Mouse (Mus musculus): Measurements from ENCODE around the gene Cygb. TPM values are rescaled to one million over a fixed set of nuclear protein-coding genes. Genes with fewer than 3 reads are reported as not detected.
A peak's percentile ranks its signal among the peaks of the same experiment; 100 is the strongest.
"Not testable (repeated sequence)": the region's sequence is repeated elsewhere in the genome, so short reads cannot be mapped to it uniquely, and the experiment has no call there.

Gene Cygb
- total RNA-seq, 2 experiments from 2014 or later, result 40.8 to 44.7 TPM

DNA sequence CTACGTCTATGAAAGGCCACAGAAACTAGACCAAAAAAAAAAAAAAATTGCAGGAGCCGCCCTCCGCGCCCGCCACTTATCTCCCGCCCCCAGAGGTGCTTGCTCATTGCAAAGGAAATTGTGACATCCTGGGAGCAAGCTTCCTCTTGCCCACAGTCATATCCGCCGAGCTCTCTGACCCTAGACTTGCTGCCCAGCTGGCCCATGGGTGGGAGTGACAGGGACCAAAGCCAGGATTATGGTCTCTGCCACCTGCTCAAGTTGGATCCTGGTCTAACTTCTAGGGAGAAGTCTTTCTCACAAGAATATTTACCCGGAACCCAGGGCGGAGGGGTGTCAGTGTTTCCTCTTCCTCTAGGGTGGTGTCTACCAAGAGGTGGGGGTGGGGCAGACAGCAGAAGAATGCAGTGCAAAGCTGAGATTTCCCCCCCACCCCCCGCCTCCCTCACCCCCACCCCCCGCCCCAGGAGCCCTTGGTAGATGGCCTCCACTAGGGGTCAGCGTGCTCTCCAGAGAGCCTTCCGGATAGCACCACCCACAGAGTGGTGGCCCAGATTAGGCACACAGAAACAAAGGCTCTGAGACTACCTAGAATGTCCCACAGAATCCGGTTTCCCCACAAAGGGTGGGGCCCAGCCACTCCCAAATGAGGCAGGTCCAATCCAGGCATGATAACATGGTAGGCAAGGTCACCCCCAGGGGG is 38.2 kb downstream of the Cygb start:
- DNase-seq, result peak; percentile 52

DNA sequence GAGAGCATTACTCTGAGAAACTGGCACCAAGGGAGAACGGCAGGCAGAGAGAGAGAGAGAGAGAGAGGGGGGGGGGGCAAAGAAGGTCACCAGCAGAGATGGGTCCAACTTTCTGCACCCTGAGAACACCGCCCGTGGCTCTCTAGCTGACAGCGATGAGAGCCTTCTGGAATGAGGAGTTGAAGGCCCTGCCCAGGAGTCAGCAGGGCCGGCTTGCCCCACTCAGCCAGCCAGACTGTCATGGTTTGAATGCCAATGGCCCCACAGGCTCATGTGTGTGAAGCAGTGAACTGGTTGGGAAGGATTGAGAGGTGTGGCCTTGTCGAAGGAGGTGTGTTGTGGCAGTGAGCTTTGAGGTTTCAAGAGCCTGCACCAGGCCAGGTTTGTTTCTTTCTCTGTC is 40.9 kb downstream of the Cygb start:
- DNase-seq, result no peak

DNA sequence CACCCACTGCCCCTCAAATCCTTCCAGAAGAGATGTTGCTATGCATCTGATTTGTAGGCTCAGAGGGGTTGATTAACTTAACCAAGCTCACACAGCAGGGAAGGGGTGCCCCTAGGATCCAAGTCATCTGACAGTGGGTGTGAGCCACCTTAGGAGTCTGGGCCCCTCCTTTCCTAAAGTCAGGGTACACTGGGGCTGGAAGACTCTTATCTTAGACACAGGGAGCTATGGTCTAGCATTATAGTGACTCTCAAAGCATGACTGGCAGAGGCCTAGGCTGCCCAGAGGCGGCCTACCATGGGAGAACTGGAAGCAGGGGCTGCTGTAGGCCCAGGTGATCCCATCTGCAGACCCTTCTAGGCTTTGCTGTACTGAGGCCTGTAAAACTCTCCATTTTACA is 41.6 kb downstream of the Cygb start:
- no peak for DNase-seq

DNA sequence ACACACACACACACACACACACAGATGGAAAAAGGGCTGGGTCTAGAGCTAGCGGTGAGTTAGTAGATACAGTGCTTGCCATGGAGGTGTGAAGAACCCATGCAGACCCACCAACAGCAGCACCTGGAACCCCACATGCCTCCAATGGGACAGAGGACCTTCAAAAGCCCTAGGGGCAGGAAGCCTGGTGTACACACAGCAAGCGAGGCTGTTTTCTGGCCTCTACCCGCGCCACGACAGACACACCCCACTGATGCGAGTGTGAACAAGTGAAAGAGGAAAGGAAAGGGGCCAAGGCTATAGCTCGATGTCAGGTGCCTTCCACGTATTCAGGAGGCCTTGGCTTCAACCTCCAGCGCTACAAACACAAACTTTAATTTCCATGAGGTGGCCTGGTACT is 42.2 kb downstream of the Cygb start:
- no peak for DNase-seq

DNA sequence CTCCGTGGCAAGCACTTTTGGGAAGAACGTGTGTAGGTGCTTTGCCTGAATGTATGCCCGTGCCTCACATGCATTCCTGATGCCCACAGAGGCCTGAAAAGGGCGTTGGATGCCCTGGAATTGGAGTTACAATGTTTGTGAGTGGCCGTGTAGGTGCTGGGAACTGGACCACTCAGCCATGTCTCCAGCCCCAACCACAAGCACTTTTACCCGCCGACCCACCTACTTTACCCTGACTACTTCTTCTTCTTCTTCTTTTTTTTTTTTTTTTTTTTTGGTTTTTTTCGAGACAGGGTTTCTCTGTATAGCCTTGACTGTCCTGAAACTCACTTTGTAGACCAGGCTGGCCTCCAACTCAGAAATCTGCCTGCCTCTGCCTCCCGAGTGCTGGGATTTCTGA is 42.9 kb downstream of the Cygb start:
- DNase-seq, result not testable (repeated sequence)

DNA sequence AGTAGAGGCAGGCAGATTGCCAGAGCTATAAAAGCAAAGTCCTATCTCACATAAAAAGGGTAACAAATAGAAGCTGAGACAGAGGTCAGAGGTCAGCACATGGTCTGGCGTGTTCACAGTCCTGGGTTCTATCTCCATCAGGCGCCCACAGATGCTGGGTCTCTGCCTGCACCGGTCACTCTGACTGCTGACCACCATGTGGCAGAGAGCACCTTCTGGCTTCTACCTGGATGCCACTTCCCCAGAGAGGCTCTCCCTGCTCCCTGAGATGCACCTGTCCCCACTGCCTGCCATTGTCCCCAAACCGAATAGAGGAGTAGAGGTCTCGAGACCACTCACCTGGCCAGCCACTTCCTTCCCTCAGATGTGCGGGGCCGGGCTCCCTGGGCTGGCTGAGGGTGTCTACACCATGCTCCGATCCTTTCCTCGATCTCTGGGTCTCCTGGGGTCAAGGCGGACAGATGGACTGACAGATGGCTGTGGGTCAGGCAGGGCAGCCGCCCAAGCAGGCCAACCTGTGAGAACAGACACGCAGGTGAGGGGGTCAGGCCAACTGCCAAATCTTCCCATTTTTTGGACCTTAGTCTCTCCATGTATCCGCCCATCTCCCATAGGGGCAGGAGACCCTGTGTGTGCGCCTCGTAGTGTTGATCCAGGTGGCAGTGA is 44.0 kb downstream of the Cygb start:
- DNase-seq, result no peak

DNA sequence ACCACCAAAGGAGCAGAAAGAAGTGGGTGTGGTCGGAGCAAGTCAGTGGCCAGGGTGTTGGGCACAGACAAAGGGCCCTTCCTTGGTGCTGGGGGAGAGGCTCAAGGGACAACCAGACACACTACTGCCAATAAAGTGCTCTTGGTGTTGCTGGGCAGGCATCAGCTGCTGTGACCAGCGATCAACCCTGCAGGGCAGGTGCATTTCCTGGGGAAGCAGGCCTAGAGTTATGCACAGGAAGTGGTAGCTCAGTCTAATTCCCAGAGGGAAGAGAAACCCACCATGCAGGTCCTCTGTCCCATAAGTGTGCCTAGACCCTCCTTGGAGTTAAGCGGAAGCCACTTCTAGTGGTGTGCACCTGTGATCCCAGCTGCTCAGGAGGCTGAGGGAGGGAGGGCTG is 46.4 kb downstream of the Cygb start:
- DNase-seq, result no peak

DNA sequence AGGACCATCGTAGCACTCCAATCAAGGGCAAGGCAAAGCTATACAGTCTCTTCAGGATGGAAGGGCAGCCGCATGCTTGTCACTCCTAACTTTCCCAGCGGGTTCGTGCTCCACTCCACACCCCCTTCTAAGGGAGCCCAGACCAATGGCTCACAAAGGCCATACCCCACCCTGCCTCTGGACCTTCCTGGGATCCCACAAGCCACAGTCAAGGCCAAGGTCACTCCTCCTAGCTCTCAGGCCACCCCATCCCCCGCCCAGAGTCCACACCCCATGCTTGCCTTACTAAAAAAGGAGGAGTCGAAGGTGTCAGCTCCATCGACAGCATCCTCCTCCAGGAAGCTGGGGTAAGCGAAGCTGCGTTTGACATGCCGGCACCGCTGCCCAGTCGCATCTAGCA is 50.0 kb downstream of the Cygb start:
- no peak for DNase-seq

DNA sequence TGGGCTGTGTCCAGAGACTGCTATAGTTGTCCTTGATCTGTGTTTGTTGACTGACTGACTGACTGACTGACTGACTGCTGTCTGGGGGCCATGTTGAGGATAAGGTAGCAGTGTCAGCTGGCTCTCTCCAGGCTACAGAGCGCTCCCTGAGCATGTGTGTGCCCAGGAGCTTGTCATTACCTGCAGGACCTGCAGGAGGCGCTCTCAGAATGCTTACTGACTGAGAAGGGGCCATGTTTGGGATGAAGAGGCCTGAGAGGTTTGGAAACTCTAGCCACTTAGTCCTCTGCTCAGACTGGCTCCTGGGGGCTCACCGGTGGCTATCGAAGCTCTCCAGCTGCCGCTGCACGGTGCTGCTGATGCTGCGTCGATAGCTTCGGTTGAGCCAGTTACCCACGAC is 50.8 kb downstream of the Cygb start:
- peak; percentile 54 for DNase-seq

DNA sequence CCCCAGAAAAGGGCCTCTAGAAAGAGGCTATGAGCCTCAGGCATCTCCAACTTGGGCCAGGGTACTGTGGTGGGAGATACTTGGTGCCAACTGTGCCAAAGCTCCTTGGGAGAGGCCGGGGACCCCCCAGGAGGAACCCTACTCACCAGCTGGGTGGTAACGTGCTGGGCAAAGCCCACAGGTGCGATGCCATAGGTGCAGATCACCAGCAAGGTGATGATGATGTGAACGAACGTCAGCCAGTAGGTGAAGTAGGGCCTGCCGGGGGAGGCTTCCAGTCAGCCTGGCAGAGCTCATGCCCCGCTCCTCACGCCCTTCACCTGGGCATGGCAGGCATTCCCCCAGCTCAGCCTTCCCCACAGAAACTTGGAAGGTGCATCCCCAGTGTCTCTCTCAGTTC is 52.1 kb downstream of the Cygb start:
- no peak for DNase-seq

DNA sequence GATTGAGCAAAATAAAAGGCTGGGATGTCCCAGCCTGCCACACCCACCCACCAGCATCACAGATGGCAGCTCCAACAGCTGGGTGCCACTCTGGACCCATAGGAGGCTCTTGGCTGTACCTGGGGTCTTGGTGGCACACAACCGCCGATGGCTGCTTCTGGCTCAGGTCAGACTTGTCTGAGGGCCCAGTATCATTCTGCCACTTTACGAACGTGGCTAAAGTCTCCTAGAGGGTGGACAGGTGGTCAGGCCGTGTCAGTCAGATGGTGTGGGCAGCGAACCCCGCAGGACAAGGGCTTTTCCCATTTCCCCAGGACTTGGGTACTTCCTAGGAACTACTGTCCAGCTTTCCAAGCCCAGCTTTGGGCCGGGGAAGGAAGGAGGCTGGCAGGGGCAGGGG is 52.9 kb downstream of the Cygb start:
- no peak for DNase-seq

DNA sequence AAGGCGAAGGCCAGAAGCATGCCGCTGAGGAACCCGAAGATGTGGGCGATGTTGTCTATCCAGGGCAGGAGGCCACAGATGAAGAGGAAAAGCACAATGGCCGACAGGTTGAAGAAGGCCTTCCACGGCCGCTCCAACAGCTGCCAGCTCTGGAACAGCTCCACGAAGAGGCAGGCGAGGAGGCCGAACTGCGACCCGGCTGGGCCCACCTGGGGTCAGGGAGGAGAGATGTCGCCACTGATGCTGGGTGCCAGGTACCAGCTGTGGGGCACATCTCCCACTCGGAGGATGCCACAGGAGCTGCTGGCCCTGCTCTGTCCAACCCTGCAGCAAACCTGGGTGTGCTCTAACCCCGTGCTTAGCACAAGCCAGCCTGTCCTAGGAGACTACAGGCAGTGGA is 54.9 kb downstream of the Cygb start:
- no peak for DNase-seq

DNA sequence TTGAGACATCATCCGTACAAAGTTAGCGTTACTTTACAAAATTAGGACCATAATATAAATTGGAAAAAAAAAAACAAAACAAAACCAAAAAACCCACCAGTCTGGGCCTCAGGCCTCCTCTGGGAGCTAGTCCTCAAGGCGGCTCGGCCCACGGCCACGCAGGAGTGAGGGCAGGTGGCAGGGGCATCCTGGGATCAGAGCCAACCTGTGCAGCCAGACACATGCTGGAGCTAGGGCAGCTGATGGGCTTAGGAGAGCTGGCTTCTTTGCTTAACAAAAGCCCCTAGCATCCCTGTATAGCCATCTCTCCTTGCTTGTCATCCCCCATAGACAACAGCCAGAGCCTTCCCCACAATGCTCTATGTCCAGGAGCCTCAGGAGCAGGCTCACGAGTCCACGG is 55.9 kb downstream of the Cygb start:
- DNase-seq, result no peak

DNA sequence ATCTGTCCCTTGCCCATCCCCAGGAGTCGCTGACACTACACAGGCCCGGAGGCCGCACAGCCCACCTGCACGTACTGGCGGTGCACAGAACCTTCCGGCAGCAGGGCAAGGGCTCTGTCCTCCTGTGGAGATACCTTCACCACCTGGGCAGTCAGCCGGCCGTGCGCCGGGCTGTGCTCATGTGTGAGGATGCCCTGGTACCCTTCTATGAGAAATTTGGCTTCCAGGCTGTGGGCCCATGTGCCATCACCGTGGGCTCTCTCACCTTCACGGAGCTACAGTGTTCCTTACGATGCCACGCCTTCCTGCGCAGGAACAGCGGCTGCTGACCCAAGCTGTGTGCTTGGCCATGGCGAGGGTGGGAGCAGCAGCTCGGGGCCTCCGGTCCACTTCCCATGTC is 57.3 kb downstream of the Cygb start:
- DNase-seq, result no peak

Other genes with a start within 250 kb of the Cygb start
- gene Rnf157, start 241.3 kb downstream of the Cygb start, total RNA-seq (2021), result 10 to 100 TPM; 11.2 to 16.5 TPM
- gene Ubald2, start 220.2 kb downstream of the Cygb start, total RNA-seq (2021), result 10 to 100 TPM; 47.9 to 51.1 TPM
- gene Qrich2, start 188.1 kb downstream of the Cygb start, total RNA-seq (2021), result not detected
- 10 to 100 TPM; 68.0 to 80.1 TPM for gene Prpsap1, start 160.1 kb downstream of the Cygb start, total RNA-seq (2021)
- gene Sphk1, start 123.4 kb downstream of the Cygb start, total RNA-seq (2021), result 1 to 10 TPM; 3.0 to 5.1 TPM
- gene Ube2o, start 72.9 kb downstream of the Cygb start, total RNA-seq (2021), result 10 to 100 TPM; 20.8 to 29.8 TPM
- gene Aanat, start 67.9 kb downstream of the Cygb start, total RNA-seq (2021), result not detected
- 10 to 100 TPM; 11.1 to 14.4 TPM for gene Rhbdf2, start 27.3 kb downstream of the Cygb start, total RNA-seq (2021)
- 1 to 10 TPM; 4.1 to 6.0 TPM for gene Prcd, start 779 bp downstream of the Cygb start, total RNA-seq (2021)
- under 1 TPM in 1 of 2 experiments, not detected in 1; 0.15 TPM for gene St6galnac1, start 121.2 kb upstream of the Cygb start, total RNA-seq (2021)
- 10 to 100 TPM; 33.7 to 40.0 TPM for gene Mxra7, start 173.7 kb upstream of the Cygb start, total RNA-seq (2021)
- 10 to 100 TPM; 29.1 to 35.3 TPM for gene Mettl23, start 189.0 kb upstream of the Cygb start, total RNA-seq (2021)
- 10 to 100 TPM; 36.0 to 38.4 TPM for gene Jmjd6, start 189.1 kb upstream of the Cygb start, total RNA-seq (2021)
- gene Mfsd11, start 198.1 kb upstream of the Cygb start, total RNA-seq (2021), result 10 to 100 TPM; 26.8 to 44.4 TPM
- 100 to 1,000 TPM; 222 to 286 TPM for gene Srsf2, start 198.8 kb upstream of the Cygb start, total RNA-seq (2021)